Mouse (Mus musculus): ENCODE results near the gene Scgb2b11. TPM values are rescaled to one million over a fixed set of nuclear protein-coding genes. Genes with fewer than 3 reads are reported as not detected.
"Not testable (repeated sequence)": the region's sequence is repeated elsewhere in the genome, so short reads cannot be mapped to it uniquely, and the experiment has no call there.

Gene Scgb2b11
- polyA plus RNA-seq (2012; rRNA removed), result not detected in 2 replicates

GRCm38 (mm10) chr7:32211045-32211444, at the start of gene Scgb2b11:
Gene Scgb2b11, minus strand, starts transcription at chr7:32211145.
- H3K27ac ChIP-seq (ENCODE audit: insufficient read depth, low read depth, low read length); H3K36me3 ChIP-seq (ENCODE audit: control insufficient read depth, insufficient read depth, low read length); H3K27me3 ChIP-seq (replicated peaks; ENCODE audit: control insufficient read depth, insufficient read depth, low read length); DNase-seq; H3K4me3 ChIP-seq (ENCODE audit: insufficient read depth, low read depth, low read length); H3K4me1 ChIP-seq (ENCODE audit: control insufficient read depth, insufficient read depth, low read length): not testable (repeated sequence)
- WGBS, result 79% methylated on average over 2 of the region's 2 CpGs

- not testable (repeated sequence) for DNase-seq; H3K27me3 ChIP-seq (replicated peaks; ENCODE audit: control insufficient read depth, insufficient read depth, low read length); H3K27ac ChIP-seq (ENCODE audit: insufficient read depth, low read depth, low read length); H3K36me3 ChIP-seq (ENCODE audit: control insufficient read depth, insufficient read depth, low read length); H3K4me3 ChIP-seq (ENCODE audit: insufficient read depth, low read depth, low read length); H3K4me1 ChIP-seq (ENCODE audit: control insufficient read depth, insufficient read depth, low read length)
- no CpG with 5 or more reads among the region's 2 CpGs for WGBS
These were observed 11.6 kb upstream of the Scgb2b11 start, which contains the start of gene Scgb1b11 for GRCm38 (mm10) chr7:32222540-32222939. Gene Scgb1b11, plus strand, starts transcription at chr7:32222840.

Other genes starting within 250 kb of the Scgb2b11 start
- gene Scgb1b10, start 110.3 kb downstream of the Scgb2b11 start, polyA plus RNA-seq (2012; rRNA removed), result not detected in 2 replicates
- not detected in 2 replicates for gene Scgb1b11, start 11.7 kb upstream of the Scgb2b11 start, polyA plus RNA-seq (2012; rRNA removed)
- gene Scgb2b12, start 116.1 kb upstream of the Scgb2b11 start, polyA plus RNA-seq (2012; rRNA removed), result not detected in 2 replicates
- not detected in 2 replicates for gene Scgb1b12, start 123.0 kb upstream of the Scgb2b11 start, polyA plus RNA-seq (2012; rRNA removed)
- gene Scgb1b29, start 230.4 kb upstream of the Scgb2b11 start, polyA plus RNA-seq (2012; rRNA removed), result not detected in 2 replicates